Mouse (Mus musculus): ENCODE measurements at regions not wholly inside any gene's neighbourhood (a gene's known extent, or its start where the extent isn't known, plus 50 kb on each side); places are given as distances from the start of the nearest gene placed in this dataset.

GRCm38 (mm10) chr8:11979056-11979455, 138.8 kb downstream of the Tex29 start:
- DNase-seq (ENCODE audit: low read depth, low spot score) = no peak

- no peak for DNase-seq (ENCODE audit: low read depth, low spot score)
Observed at GRCm38 (mm10) chr8:11981458-11981857, 141.2 kb downstream of the Tex29 start.

- DNase-seq (ENCODE audit: low read depth, low spot score) = no peak
Observed at GRCm38 (mm10) chr8:11990024-11990423, 149.8 kb downstream of the Tex29 start.

DNA sequence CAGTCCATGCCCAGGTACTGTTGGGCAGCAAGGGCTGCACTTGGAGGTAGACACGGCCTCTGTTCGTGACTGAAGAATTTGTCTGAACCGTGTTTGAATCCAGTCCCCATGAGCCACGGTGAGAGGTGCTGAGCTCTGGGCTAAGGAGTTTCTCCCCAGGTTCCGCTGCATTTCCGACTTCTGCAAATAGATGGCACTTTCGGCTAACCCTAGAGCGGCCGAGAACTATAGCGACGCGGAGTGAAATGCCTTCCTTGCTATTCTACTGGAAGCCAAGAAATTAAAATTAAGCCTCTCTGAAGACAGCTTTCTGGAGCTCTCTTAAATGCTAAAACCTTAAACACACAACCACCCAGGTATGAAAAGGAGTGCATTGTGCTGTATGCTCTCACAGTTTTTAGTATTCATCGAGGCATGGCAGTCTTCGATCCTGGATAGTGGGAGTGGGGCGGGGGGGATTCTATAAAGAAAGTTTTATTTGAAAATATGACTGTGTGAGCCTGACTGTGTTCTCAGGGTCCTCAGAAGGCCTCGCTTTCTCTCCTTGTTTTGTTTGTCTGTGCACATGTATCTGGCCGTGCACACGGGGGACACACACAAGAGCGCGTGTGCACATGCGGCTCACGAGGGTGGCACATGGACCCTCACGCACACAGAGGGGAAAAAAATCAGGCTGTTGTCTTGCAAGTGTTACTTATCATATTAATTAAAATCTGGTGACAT, 159.6 kb downstream of the Tex29 start:
- peak; percentile 34 for DNase-seq (ENCODE audit: low read depth, low spot score)

GRCm38 (mm10) chr8:12000459-12000789, 160.2 kb downstream of the Tex29 start:
- DNase-seq (ENCODE audit: low read depth, low spot score) = no peak

GRCm38 (mm10) chr8:12004241-12004640, 164.0 kb downstream of the Tex29 start:
- no peak for DNase-seq (ENCODE audit: low read depth, low spot score)

DNA sequence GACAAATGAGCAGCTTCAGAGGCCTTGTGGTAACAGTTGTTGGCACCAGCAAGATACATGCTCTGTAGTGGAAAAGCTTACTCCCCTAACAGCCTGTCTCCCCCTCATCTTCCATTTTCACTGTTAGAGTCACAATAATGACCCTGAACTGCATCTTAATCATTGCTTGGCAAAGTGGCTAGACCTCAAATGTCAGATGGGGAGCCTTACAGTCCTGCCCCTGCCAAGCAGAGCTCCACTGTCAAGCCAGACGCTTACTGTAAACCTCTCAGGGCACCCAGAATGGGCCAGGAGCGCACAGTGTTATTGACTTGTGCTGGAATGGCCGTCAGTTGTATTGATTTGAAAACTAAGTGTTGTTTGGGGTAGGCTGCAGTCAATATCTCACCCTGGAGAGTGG, 172.5 kb downstream of the Tex29 start:
- no peak for DNase-seq (ENCODE audit: low read depth, low spot score)

DNA sequence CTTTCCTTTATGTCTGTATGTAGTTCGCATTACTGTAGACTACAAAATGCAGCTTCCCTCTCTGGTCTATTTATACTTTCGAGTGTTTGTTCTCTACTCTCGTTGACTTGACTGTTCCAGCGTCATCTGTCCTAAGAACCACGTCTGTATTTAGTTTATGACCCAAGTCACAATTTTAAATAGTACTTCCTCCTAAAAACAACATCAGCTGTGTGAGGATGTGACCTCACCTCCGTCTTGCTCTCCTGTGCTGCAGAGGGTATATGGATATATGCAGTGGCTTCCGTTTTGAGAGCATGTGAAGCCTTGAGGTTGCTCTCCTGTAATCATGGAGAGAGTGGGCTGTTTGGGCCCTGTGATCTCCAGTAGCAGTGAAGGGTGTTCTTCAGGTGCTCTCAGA, 177.5 kb downstream of the Tex29 start:
- no peak for DNase-seq (ENCODE audit: low read depth, low spot score)

DNA sequence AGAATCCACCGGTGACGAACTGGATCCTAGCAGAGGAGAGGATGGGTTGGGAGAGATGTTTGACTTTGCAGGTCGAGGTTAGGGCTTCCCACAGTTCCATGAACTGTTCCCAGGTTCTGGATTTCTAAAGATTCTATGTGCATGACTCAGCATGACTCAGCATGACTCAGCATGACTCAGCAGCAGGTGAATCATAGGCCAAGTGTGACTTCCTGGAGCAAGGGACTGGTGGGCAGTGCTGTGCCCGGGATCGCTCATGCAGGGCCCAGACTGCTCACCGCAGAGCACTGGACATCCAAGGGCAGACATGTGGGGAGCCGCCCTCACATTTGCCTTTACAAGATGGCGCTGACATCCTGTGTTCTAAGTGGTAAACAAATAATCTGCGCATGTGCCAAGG, 179.0 kb downstream of the Tex29 start:
- no peak for DNase-seq (ENCODE audit: low read depth, low spot score)

DNA sequence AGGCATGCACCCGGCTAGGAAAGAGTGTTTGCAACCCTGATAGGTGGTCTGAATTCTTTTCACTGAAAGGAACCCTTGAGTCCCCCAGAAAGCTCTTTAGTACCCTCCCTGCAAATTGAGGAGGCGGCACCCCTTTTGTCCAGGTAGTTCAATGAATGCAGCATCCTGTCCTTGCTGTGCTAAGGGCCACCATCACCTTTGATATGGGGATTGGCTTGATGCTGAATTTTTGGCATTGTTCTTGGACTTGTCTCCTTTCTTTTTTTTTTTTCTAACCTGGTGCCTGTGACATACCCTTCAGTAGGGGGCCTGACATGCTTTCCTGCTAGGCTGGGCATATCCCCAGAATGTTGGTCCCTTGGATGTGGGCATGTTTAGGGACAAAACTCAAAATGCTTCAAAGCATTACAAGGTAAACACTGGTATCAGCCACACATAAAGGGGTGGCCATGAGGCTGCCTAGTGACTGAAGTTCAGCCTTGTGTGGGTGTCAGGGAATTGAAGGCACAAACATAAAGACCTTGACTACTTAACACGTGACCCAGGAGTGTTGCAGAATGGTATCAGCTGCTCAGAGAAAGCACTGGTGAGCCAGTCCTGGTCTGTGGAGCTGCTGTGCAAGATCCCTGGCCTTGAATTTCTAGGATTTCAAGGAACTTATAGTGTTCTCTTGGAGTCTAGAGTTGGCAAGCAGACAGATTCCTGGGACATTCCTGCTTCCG, 183.6 kb downstream of the Tex29 start:
- no peak for DNase-seq (ENCODE audit: low read depth, low spot score)

DNA sequence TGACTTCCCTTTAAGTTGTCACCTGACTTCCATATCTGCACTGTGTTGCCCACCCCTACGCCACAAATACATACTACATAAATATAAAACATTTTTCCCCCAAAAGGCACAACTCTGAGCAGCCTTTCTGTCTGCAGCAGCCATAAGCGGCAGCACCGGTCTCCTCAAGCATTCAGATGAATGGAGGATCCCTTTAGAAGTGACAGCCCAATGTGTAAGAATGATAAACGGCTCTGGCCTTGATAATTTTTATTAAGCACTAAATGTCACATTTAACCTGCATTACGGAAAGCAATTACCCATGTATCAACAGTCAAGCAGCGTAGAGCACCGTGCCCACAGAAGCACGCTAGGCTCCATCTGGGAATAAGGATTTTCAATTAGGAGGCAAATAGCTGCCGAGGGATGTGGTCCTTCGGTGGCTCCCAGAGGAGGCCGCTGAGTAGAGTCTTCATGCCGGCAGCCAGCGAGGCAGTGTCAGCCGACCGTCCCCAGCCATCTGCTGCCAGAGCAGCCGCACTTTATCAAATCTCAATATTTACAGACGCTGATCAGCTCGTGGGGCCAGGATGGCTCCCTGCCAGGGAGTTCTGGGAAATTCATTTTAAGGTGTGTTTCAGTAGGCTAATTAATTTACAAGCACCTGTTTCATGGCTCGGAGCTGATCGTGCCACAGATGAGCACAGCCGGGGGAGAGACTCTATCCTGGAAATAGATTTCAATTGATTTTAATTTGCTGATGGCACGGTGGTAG, 190.3 kb downstream of the Tex29 start:
- no peak for DNase-seq (ENCODE audit: low read depth, low spot score)

GRCm38 (mm10) chr8:12031796-12032195, 191.5 kb downstream of the Tex29 start:
- no peak for DNase-seq (ENCODE audit: low read depth, low spot score)

DNA sequence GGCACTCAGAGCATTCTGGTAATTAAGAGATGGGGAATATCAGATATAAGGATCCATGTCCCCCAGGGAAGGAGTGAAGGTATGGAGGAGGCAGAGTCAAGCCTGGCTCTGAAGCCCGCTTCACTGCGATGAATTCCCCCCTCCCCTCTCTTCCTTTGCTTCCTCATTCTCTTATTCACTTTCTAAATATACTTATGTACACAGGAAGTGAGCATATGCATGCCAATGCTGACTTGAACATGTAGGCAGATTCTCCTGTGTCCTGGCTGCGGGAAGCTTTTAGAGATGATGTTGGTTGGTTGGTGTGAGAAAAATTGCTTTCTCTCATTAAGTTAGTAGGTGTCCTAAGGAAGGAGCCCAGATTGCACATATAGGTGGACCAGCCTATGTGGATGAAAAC, 192.1 kb downstream of the Tex29 start:
- no peak for DNase-seq (ENCODE audit: low read depth, low spot score)

- no peak for DNase-seq (ENCODE audit: low read depth, low spot score)
Observed at GRCm38 (mm10) chr8:12036349-12036748, 196.1 kb downstream of the Tex29 start.

DNA sequence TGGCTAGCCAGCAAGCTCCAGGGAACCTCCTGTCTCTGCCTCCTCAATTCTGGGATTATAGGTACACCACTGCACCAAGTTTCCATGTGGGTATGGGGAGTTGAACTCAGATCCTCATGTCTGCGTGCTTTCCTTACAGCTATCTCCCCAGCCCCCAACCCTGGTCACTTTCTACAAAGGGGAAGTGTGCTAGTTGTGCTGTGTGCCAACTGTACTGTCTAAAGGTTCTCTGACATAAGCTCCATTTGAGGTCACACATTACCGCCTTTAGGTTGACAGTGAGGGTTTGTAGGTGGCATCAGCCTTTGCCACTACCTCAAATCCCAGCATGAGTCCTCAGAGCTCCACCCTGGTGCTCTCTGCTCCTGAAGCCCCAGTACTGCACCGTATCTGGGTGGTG, 200.7 kb downstream of the Tex29 start:
- DNase-seq (ENCODE audit: low read depth, low spot score) = no peak

GRCm38 (mm10) chr8:12041662-12042061, 201.4 kb downstream of the Tex29 start:
- DNase-seq (ENCODE audit: low read depth, low spot score) = no peak

DNA sequence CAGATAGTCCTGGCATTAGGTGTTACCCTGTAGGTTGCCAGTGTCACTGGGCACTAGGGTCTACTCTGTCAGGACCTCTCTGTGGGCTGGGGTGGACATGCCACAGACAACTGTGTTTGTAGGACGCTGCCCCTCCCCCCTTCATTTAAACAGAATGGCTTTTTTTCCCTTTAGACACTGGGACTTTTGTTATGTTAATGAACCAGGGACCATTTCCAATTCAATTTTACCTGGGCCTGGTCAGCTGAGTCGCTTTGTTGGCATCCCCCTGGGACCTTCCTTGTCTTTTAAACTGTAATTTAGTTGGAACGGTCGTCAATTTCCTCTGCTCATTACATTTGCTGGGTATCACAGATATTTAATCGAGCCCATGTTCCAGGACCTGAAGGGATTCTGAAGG, 210.6 kb downstream of the Tex29 start:
- no peak for DNase-seq (ENCODE audit: low read depth, low spot score)

GRCm38 (mm10) chr8:12051357-12051756, 211.1 kb downstream of the Tex29 start:
- no peak for DNase-seq (ENCODE audit: low read depth, low spot score)

DNA sequence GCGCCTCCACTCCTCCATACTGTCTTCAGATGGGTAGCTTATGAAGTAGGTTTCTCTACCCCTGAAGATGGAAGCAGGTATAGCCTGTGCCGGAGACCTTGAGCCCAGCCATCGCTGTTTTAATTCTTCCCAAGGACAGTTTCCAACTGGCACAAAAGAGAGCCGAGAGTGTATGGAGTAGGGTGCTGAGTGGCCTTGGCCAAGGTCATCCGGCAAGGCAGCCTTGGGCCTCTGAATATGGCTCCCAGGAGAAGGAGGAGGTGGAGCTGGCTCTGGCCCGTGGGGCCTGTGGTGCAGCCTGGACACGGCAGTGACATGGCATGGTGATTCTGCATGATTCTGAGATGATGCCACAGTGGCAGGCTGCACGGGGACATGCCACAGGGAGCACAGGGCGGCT, 215.7 kb downstream of the Tex29 start:
- DNase-seq (ENCODE audit: low read depth, low spot score) = no peak

- no peak for DNase-seq (ENCODE audit: low read depth, low spot score)
Observed at GRCm38 (mm10) chr8:12061237-12061636, 217.4 kb upstream of the A230072I06Rik start.

DNA sequence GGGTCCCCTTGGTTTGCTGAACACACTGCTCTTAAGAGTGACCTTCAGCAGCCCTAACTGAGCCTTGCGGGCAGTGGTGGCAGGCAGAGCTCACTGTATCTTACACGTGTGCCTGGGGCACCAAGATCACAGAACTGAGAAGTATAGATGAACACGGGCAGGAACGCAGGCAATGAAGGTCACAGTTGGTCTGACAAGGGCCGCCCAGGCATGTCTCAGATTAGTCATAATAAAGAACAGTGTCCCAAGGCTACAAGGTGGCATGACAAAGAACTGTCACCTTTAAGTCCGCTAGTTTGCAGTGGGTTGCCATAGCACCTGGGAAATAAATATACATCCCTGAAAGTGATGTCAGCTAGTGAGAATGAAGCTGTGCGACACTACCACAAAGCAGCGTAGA, 215.9 kb upstream of the A230072I06Rik start:
- no peak for DNase-seq (ENCODE audit: low read depth, low spot score)

- DNase-seq (ENCODE audit: low read depth, low spot score) = no peak
Observed at GRCm38 (mm10) chr8:12064664-12065063, 214.0 kb upstream of the A230072I06Rik start.

DNA sequence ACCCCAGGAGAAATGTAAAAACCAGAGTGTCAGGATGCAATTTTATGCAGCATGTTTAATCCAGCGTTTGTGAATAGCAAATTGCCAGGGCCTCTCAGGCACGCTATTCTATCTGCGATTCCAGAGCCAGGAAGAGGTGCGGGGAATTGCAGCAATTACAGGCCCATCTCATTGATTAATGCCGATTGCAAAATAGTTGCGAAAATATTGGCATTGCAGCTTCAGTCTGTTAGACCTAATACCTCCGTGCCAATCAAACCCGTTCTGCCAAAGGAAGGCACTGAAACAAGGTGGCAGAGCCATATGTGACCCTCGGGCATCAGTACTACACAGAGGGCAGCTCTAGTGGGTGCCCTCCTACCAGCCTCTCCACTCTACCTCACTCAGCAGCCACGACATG, 212.2 kb upstream of the A230072I06Rik start:
- no peak for DNase-seq (ENCODE audit: low read depth, low spot score)
